Mouse (Mus musculus) layer of hippocampus, postnatal 25 days (tissue): ENCODE results near the gene Gm8011. TPM values are rescaled to one million over a fixed set of nuclear protein-coding genes. Genes with fewer than 3 reads are reported as not detected.
"Not testable (repeated sequence)": the region's sequence is repeated elsewhere in the genome, so short reads cannot be mapped to it uniquely, and the experiment has no call there.

ENCODE experiments used
- DNase-seq, 2 experiments: peaks; one replicate each; pipeline ENCODE4 v3.0.0; 2022; ENCODE audit warnings: mixed read lengths in 2 of 2, low spot score in 1 of 2; ENCODE audit errors: extremely low spot score in 1 of 2
- total RNA-seq, 2 experiments: library from RNA; stranded (reverse); gene quantifications; 2 replicates each; pipeline ENCODE4 v1.2.3; 2021

Gene Gm8011
- total RNA-seq: not detected

DNA sequence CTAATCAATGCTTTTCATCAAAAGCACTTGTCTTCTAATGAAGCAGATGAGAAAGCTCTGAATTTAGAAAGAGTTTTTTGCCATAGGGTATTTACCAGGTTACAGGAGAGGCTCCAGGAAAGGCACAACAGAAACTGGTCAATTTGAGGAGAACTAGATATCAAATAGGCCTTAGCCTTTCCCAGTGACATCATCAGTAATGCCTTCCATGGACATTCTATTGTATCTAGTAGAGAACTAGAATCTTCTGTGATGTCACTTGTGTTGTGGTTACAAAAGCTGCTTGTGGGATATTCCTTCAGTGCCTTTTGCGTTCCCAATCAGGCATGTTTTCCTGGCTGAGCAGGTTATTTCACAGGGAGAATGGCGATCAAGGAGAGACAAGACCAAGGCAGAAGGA lies at the start of gene Gm8011:
Gene Gm8011, plus strand, starts transcription at position 301 of the 400 bp plus-strand sequence.
- not testable (repeated sequence) for DNase-seq

DNA sequence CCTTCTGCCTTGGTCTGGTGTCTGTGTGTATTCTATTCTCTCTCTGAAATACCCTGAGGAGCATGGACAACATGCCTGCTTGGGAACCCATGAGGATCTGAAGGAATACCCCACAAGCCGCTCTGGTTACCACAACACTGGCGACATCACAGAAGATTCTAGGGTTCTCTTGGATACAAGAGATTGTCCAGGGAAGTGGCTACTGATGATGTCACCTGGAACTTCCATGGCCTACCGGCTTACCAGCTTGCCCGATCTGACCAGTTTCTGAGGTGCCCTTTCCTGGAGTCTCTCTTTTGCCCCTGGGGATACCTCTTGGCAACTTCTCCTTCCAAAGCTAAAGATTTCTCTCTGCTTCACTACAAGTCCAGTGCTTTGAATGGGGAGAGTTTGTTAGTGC lies 24.1 kb upstream of the Gm8011 start, which contains the start of gene Gm8005:
Gene Gm8005, minus strand, starts transcription at position 101 of the 400 bp plus-strand sequence.
- not testable (repeated sequence) for DNase-seq

DNA sequence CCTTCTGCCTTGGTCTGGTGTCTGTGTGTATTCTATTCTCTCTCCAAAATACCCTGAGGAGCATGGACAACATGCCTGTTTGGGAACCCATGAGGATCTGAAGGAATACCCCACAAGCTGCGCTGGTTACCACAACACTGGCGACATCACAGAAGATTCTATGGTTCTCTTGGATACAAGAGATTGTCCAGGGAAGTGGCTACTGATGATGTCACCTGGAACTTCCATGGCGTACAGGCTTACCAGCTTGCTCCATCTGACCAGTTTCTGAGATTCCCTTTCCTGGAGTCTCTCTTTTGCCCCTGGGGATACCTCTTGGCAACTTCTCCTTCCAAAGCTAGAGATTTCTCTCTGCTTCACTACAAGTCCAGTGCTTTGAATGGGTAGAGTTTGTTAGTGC lies 38.6 kb downstream of the Gm8011 start, which contains the start of gene Gm8020:
Gene Gm8020, minus strand, starts transcription at position 101 of the 400 bp plus-strand sequence.
- not testable (repeated sequence) for DNase-seq

Other genes starting within 250 kb of the Gm8011 start
- not detected for gene Gm17026, start 203.8 kb upstream of the Gm8011 start, total RNA-seq
- gene Gm9611, start 166.5 kb upstream of the Gm8011 start, total RNA-seq: not detected
- not detected for gene Gm7995, start 153.7 kb upstream of the Gm8011 start, total RNA-seq
- gene Gm8005, start 24.2 kb upstream of the Gm8011 start, total RNA-seq: not detected
- gene Gm8020, start 38.5 kb downstream of the Gm8011 start, total RNA-seq: not detected
- not detected for gene Gm8024, start 60.4 kb downstream of the Gm8011 start, total RNA-seq
- gene Gm17124, start 136.0 kb downstream of the Gm8011 start, total RNA-seq: not detected
- not detected for gene Gm3633, start 178.0 kb downstream of the Gm8011 start, total RNA-seq
- gene Gm10378, start 192.1 kb downstream of the Gm8011 start, total RNA-seq: not detected